Mouse (Mus musculus) lung, postnatal 0 days (tissue): Measurements from ENCODE around the gene Clec16a.

Experiments used
- CTCF ChIP-seq: IDR thresholded peaks from 2 replicates; pipeline ENCODE4 v1.5.1; 2016; ENCODE audit warnings: antibody characterized with exemption, mild to moderate bottlenecking
- EP300 ChIP-seq: IDR thresholded peaks from 2 replicates; pipeline ENCODE4 v1.6.1; 2016; ENCODE audit warnings: antibody characterized with exemption, mild to moderate bottlenecking, control low read depth

DNA sequence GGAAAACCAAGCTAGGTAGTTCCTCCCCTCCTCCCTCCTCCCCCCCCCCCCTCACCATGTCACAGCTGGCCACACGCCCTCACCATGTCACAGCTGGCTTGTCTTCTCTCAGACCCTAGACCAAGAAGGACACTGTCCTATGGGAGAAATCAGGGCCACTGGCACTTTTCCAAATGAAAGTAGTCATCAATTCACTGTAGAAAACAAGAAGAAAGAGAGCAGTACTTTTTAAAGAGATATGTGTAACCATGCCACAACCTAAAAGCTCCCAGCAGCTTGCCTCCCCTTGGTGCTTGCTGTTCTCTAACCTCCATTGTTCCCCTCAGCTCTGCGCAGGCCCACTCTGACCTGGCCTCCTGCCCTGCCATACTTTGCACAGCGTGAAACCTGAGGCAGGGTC, 124.8 kb downstream of the Clec16a start:
- TF ChIP-seq CTCF (no peak), EP300 (no peak)
